Mouse (Mus musculus): ENCODE data around the gene H2-Ob.

H2-Ob gene

GRCm38 (mm10) chr17:34238706-34239105, at the start of gene H2-Ob:
H2-Ob (plus strand) TSS chr17:34238903.
- DNase-seq (ENCODE audit: low read depth): peak; percentile 38

- DNase-seq (ENCODE audit: low read depth): no peak
Observed at GRCm38 (mm10) chr17:34188986-34189385, 49.7 kb upstream of the H2-Ob start.

GRCm38 (mm10) chr17:34192852-34193251, 45.9 kb upstream of the H2-Ob start:
- no peak for DNase-seq (ENCODE audit: low read depth)

GRCm38 (mm10) chr17:34193468-34193867, 45.2 kb upstream of the H2-Ob start:
- DNase-seq (ENCODE audit: low read depth): no peak

GRCm38 (mm10) chr17:34194723-34195122, 44.0 kb upstream of the H2-Ob start:
- DNase-seq (ENCODE audit: low read depth): no peak

GRCm38 (mm10) chr17:34196491-34196890, 42.2 kb upstream of the H2-Ob start:
- DNase-seq (ENCODE audit: low read depth): no peak

- DNase-seq (ENCODE audit: low read depth): no peak
Observed at GRCm38 (mm10) chr17:34196941-34197894, 41.5 kb upstream of the H2-Ob start, which contains the start of gene Psmb8. Psmb8 (plus strand) TSS chr17:34197721.

GRCm38 (mm10) chr17:34197904-34198520, 40.7 kb upstream of the H2-Ob start:
- DNase-seq (ENCODE audit: low read depth): no peak

GRCm38 (mm10) chr17:34198521-34198912, 40.2 kb upstream of the H2-Ob start:
- DNase-seq (ENCODE audit: low read depth): no peak

GRCm38 (mm10) chr17:34199050-34199619, 39.6 kb upstream of the H2-Ob start:
- DNase-seq (ENCODE audit: low read depth): no peak

GRCm38 (mm10) chr17:34200047-34200446, 38.7 kb upstream of the H2-Ob start:
- no peak for DNase-seq (ENCODE audit: low read depth)

- DNase-seq (ENCODE audit: low read depth): no peak
Observed at GRCm38 (mm10) chr17:34200772-34201505, 37.8 kb upstream of the H2-Ob start.

GRCm38 (mm10) chr17:34201506-34202055, 37.1 kb upstream of the H2-Ob start:
- DNase-seq (ENCODE audit: low read depth): no peak

GRCm38 (mm10) chr17:34202760-34203442, 35.8 kb upstream of the H2-Ob start:
- DNase-seq (ENCODE audit: low read depth): no peak

GRCm38 (mm10) chr17:34203444-34203843, 35.3 kb upstream of the H2-Ob start, which contains the start of gene Tap2:
Tap2 (plus strand) TSS chr17:34203527.
- DNase-seq (ENCODE audit: low read depth): no peak

GRCm38 (mm10) chr17:34204303-34205010, 34.2 kb upstream of the H2-Ob start:
- no peak for DNase-seq (ENCODE audit: low read depth)

- no peak for DNase-seq (ENCODE audit: low read depth)
Observed at GRCm38 (mm10) chr17:34205021-34205745, 33.5 kb upstream of the H2-Ob start.

GRCm38 (mm10) chr17:34205746-34206176, 32.9 kb upstream of the H2-Ob start:
- no peak for DNase-seq (ENCODE audit: low read depth)

GRCm38 (mm10) chr17:34206731-34207130, 32.0 kb upstream of the H2-Ob start:
- DNase-seq (ENCODE audit: low read depth): no peak

- DNase-seq (ENCODE audit: low read depth): no peak
Observed at GRCm38 (mm10) chr17:34207456-34207855, 31.2 kb upstream of the H2-Ob start.

Measured in c-Kit-positive CD71-positive TER-119-negative erythroid progenitor cells, embryonic 14.5 days (primary cell).